ENCODE assay signal across 16 mouse cellular contexts in genomic region chr5:118363154-118363553, GRCm38 (mm10).
"Had no signal": no experiment of that assay in that cellular context is flagged by ENCODE, and none has a peak within 500 bp of the region (broad histone marks: within the 10 kb centered on the region; RNA-seq: fewer than 3 reads in every experiment).

No protein-coding gene starts in this region.

- ATAC-seq: liver, embryonic 12.5 days; midbrain, embryonic 16.5 days had no signal

- H3K27me3 ChIP-seq: neural tube, embryonic 12.5 days; stomach, embryonic 15.5 days had no signal

- H3K4me1 ChIP-seq: midbrain, embryonic 10.5 days; midbrain, embryonic 12.5 days; stomach, embryonic 15.5 days had no signal

- H3K4me2 ChIP-seq: liver, embryonic 12.5 days; midbrain, embryonic 12.5 days; neural tube, embryonic 12.5 days; stomach, embryonic 15.5 days had no signal

- DNase-seq: lung, adult 2 months; lung, postnatal 10 days; lung, postnatal 4 days; midbrain, embryonic 14.5 days; right cerebral cortex, postnatal 14 days; thymus, adult 2 months; thymus, postnatal 25 days; thymus, postnatal 4 days had no signal

- H3K36me3 ChIP-seq: liver, embryonic 12.5 days; midbrain, embryonic 10.5 days; midbrain, embryonic 12.5 days; neural tube, embryonic 12.5 days; stomach, embryonic 15.5 days had no signal

- H3K9me3 ChIP-seq: liver, embryonic 12.5 days; midbrain, embryonic 10.5 days; midbrain, embryonic 12.5 days; neural tube, embryonic 12.5 days; stomach, embryonic 15.5 days had no signal

- H3K9ac ChIP-seq: liver, embryonic 12.5 days; liver, embryonic 14.5 days; midbrain, embryonic 12.5 days; neural tube, embryonic 12.5 days; stomach, embryonic 15.5 days had no signal

- H3K27ac ChIP-seq: liver, embryonic 12.5 days; liver, embryonic 14.5 days; midbrain, embryonic 10.5 days; midbrain, embryonic 12.5 days; neural tube, embryonic 12.5 days; stomach, embryonic 15.5 days; stomach, postnatal 0 days had no signal

- H3K4me3 ChIP-seq: liver, embryonic 12.5 days; midbrain, embryonic 10.5 days; midbrain, embryonic 12.5 days; neural tube, embryonic 12.5 days; stomach, embryonic 15.5 days had no signal
